Mouse (Mus musculus) liver, embryonic 16.5 days (tissue): Measurements from ENCODE around the gene 2900026A02Rik. TPM values are rescaled to one million over a fixed set of nuclear protein-coding genes. Genes with fewer than 3 reads are reported as not detected.

Experiments used
- ATAC-seq: fragments of 200-750 bp; cut with Nextera tagmentation; 2 replicates; pipeline ENCODE4 v1.8.0; 2017; ENCODE audit warnings: low read depth, mild to moderate bottlenecking, moderate number of reproducible peaks, moderate library complexity
- H3K27ac ChIP-seq: fragments of 300-500 bp; sonication (generic); 2 replicates; pipeline ENCODE4 v1.5.1; 2014; ENCODE audit warnings: mild to moderate bottlenecking, low read length
- H3K27me3 ChIP-seq: fragments of 300-500 bp; sonication (generic); 2 replicates; pipeline ENCODE4 v1.6.1; 2014; ENCODE audit warnings: low read depth, low read length, mixed read lengths; ENCODE audit not compliant: control insufficient read depth, insufficient read depth
- H3K36me3 ChIP-seq: fragments of 300-500 bp; sonication (generic); 2 replicates; pipeline ENCODE4 v1.6.1; 2014; ENCODE audit warnings: mild to moderate bottlenecking; ENCODE audit not compliant: control insufficient read depth, insufficient read depth
- H3K4me1 ChIP-seq: fragments of 300-500 bp; sonication (generic); 2 replicates; pipeline ENCODE4 v1.6.1; 2014; ENCODE audit warnings: low read depth, low read length, mixed read lengths; ENCODE audit not compliant: control insufficient read depth
- H3K4me2 ChIP-seq: fragments of 300-500 bp; sonication (generic); 2 replicates; pipeline ENCODE4 v1.6.1; 2014; ENCODE audit warnings: low read depth, low read length, mixed read lengths
- H3K4me3 ChIP-seq: fragments of 300-500 bp; sonication (generic); 2 replicates; pipeline ENCODE4 v1.5.1; 2014; ENCODE audit warnings: low read depth, mild to moderate bottlenecking, low read length
- H3K9ac ChIP-seq: fragments of 300-500 bp; sonication (generic); 2 replicates; pipeline ENCODE4 v1.6.1; 2014; ENCODE audit warnings: low read depth, low read length
- H3K9me3 ChIP-seq: fragments of 300-500 bp; sonication (generic); replicated peaks from 2 replicates; pipeline ENCODE4 v1.6.1; 2016; ENCODE audit warnings: low read length; ENCODE audit not compliant: control insufficient read depth
- WGBS: fragments of 180-500 bp; shearing (Covaris S2); extraction: QIAGEN DNeasy Blood & Tissue Kit; methylation state at CpG from one replicate; pipeline ENCODE4 v1.1.7; 2014; ENCODE audit not compliant: insufficient replicate concordance; 5-methylcytosine and 5-hydroxymethylcytosine counted together
- polyA plus RNA-seq: library from polyadenylated mRNA; unstranded; fragments of >200 nt; fragmentation: Nextera tagmentation; extraction: Ambion mirVana; gene quantifications from 2 replicates; pipeline ENCODE4 v1.2.1, GENCODE M21; 2015

2900026A02Rik gene
- polyA plus RNA-seq, 1 experiment from 2014 or later = 3.4 TPM

DNA sequence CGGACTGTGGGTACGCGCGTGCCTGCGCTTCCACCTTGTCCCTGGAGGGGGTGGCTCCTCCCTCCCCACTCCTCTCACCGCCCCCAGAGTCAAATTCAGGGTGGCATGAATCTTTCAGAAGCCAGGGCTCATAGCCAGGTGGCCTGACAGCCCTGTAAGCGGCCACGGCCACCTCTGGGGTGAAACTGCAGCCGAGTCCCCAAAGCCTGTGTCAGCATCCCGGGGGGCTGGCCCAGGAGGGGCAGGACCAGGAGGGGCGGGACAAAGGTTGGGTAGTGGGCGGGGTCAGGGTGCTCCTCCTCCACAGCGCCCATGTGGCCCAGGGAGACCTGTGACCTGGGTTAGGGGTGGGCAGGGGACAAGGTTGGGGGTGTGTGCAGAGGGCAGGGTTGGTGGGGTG, 57.9 kb downstream of the 2900026A02Rik start:
- Histone ChIP-seq H3K9ac (no peak overlapping the region), H3K9me3 (no peaks in the 10 kb centered on the region), H3K27ac (no peak overlapping the region), H3K4me1 (peaks cover 31% of the 10 kb centered on the region), H3K27me3 (no peaks in the 10 kb centered on the region), H3K4me3 (peak overlapping the region; percentile 39), H3K36me3 (no peaks in the 10 kb centered on the region), H3K4me2 (peak overlapping the region; percentile 56)
- ATAC-seq = no peak
- 5% methylated on average over 12 of the region's 13 CpGs for WGBS

DNA sequence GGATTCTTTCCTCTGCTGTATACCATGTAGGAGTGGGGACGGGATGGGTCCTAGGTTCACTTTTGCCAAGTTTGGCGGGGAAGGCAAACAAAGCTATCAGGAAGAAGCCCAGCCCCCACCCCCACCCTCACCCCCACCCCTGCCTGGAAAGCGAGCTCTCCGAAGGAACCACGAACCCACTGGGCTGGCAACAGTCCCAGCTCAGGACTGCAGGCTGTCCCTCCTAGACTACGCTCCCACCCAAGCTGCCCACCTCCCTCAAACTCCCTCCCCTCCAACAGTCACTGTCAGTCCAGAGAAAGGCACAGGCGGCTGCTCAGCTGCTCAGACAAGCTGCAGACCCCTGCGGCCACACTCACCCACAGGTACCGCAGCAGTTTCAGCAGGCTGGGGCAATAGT, 58.3 kb downstream of the 2900026A02Rik start:
- H3K27me3 ChIP-seq = no peaks in the 10 kb centered on the region
- WGBS = 11% methylated on average over 9 of the region's 9 CpGs
- H3K9ac ChIP-seq = no peak overlapping the region
- no peaks in the 10 kb centered on the region for H3K9me3 ChIP-seq
- peaks cover 31% of the 10 kb centered on the region for H3K4me1 ChIP-seq
- no peaks in the 10 kb centered on the region for H3K36me3 ChIP-seq
- ATAC-seq = no peak
- peak overlapping the region; percentile 56 for H3K4me2 ChIP-seq
- peak overlapping the region; percentile 39 for H3K4me3 ChIP-seq
- H3K27ac ChIP-seq = no peak overlapping the region

DNA sequence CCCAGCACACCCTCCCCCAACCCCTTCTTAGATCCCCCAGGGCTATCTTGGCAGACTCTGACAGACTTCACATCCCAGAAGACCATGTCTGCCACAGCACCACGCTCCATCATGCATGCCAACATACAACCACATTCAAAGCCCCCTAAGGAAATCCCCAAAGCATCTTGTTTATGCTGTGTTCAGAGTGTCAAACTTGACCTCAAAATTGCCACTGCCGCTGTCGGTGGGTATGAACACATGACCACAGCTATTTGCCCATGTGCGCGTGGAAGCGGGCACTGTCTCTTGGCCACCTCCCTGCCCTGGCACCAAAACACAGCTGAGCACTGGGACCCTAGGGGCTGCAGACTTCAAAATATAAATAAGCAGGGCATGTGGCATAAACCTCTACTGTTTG, 59.5 kb downstream of the 2900026A02Rik start:
- Histone ChIP-seq H3K9ac (no peak overlapping the region), H3K36me3 (no peaks in the 10 kb centered on the region), H3K4me2 (no peak overlapping the region), H3K27ac (no peak overlapping the region), H3K4me1 (peaks cover 31% of the 10 kb centered on the region), H3K9me3 (no peaks in the 10 kb centered on the region), H3K4me3 (no peak overlapping the region), H3K27me3 (no peaks in the 10 kb centered on the region)
- no peak for ATAC-seq
- WGBS = 71% methylated on average over 6 of the region's 6 CpGs

DNA sequence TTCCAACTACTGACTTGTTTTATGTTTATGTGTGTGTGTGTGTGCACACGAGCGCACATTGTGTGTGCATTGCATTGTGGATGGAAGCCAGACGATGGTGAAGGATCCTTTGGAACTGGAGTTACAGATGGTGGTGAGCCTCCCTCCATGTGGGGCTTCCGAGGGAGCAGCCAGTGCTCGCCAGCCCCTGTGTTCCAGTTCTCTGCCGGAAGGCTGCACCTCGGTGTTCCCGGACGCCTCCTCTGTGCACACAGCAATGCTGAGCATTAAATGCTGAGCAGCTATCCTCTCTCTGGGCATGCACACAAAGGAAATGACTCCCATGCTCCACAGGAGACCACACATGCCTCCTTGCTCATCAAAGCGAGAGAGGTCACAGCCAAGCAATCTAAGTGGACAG, 60.7 kb downstream of the 2900026A02Rik start:
- Histone ChIP-seq H3K4me3 (no peak overlapping the region), H3K9me3 (no peaks in the 10 kb centered on the region), H3K27me3 (no peaks in the 10 kb centered on the region), H3K9ac (no peak overlapping the region), H3K4me2 (no peak overlapping the region), H3K36me3 (no peaks in the 10 kb centered on the region), H3K4me1 (peaks cover 26% of the 10 kb centered on the region), H3K27ac (no peak overlapping the region)
- ATAC-seq = no peak
- 74% methylated on average over 10 of the region's 10 CpGs for WGBS

DNA sequence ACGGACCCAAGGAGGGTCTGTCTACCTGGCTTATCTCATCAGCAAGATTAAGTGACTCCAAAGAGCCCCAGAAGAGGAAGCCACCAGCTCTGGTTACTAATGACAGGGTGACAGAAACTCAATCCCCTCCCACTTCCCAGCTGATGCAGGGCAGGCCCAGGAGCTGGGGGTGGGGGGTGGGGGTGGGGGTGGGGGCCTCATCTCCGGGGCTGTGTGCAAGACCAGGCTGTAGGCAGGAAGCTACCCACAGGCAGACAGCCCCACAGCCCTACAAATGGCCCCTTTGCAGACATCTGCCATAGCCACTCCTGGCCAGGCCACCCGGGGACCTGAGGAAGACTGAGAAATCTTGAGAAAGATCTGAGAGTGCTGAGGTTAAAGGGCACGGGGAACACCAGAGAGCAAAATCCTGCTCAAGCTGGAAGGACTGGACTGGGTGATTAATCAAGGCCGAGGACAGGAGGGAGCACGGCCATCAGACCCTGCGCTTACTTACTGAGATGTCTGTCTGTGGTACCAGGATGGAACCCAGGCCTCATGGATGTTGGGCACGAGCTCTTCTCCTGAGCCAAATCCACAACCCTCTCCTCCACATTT, 62.2 kb downstream of the 2900026A02Rik start:
- ATAC-seq = no peak
- Histone ChIP-seq H3K9me3 (no peaks in the 10 kb centered on the region), H3K4me1 (peaks cover 14% of the 10 kb centered on the region), H3K4me2 (no peak overlapping the region), H3K4me3 (no peak overlapping the region), H3K9ac (no peak overlapping the region), H3K27me3 (no peaks in the 10 kb centered on the region), H3K27ac (no peak overlapping the region), H3K36me3 (no peaks in the 10 kb centered on the region)
- WGBS = 28% methylated on average over 8 of the region's 8 CpGs

DNA sequence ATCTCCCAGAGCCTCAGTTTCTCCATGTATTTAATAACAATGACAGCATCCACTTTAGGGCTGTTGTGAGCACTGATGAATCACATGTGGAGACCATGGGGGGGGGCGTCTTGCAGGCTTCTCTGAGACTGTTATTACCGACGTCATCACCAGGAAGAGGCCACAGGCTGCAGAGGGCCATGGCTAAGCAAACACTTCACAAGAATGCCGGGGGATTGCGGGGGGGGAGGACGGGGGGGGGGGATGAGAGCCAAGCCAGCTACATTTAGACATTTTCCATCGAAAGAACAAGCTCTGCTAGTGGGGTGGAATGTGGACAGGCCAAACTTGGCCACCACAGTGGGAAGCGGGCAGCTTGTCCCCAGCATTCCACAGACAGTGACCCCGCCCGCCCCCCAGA, 63.4 kb downstream of the 2900026A02Rik start:
- Histone ChIP-seq H3K4me1 (peaks cover 6% of the 10 kb centered on the region), H3K27ac (no peak overlapping the region), H3K4me2 (no peak overlapping the region), H3K36me3 (no peaks in the 10 kb centered on the region), H3K9ac (no peak overlapping the region), H3K27me3 (no peaks in the 10 kb centered on the region), H3K4me3 (no peak overlapping the region), H3K9me3 (no peaks in the 10 kb centered on the region)
- ATAC-seq = no peak
- WGBS = 25% methylated on average over 10 of the region's 10 CpGs

DNA sequence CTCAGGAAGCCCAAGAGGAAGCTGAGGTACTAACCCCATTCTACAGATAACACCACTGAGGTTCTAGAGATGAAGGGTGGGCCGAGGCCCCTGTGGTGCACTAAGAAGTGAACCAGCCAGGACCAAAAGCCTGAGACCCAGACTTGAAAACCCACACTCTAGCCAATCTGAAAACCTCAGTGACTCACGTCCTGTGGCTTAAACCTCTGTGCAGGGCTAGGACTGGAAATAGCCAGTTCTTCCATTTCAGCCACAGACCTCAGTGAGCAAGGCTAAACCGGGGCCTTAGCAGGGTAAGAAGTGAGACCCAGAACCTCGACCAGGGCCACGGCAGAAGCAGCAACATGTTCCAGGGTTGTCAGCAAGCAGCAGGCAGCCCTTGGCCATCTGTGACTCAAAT, 64.0 kb downstream of the 2900026A02Rik start:
- no peak overlapping the region for H3K4me3 ChIP-seq
- H3K27me3 ChIP-seq = no peaks in the 10 kb centered on the region
- no peak overlapping the region for H3K4me2 ChIP-seq
- peaks cover 8% of the 10 kb centered on the region for H3K4me1 ChIP-seq
- ATAC-seq = no peak
- WGBS = 15% methylated on average over 5 of the region's 5 CpGs
- H3K36me3 ChIP-seq = no peaks in the 10 kb centered on the region
- H3K9ac ChIP-seq = no peak overlapping the region
- H3K27ac ChIP-seq = no peak overlapping the region
- no peaks in the 10 kb centered on the region for H3K9me3 ChIP-seq

DNA sequence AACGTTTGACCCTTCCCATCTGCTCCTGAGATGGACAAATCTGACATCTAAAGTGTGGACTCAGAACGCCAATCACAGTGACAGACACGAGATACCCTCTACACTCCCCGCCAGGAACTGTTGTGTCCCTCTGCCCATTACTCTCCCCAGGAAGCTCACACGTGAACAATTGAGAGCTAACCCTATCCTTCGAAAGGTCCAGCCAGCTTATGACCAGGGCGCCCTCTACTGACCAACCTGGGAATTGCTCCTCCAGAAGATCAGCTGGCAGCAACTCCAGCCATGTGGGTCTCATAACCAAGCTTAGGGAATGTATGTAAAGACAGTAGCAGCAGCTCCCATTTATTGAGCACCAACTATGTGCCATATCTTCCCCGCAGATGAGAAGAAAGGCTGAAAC, 65.9 kb downstream of the 2900026A02Rik start:
- H3K4me1 ChIP-seq = peaks cover 18% of the 10 kb centered on the region
- no peak overlapping the region for H3K4me2 ChIP-seq
- H3K4me3 ChIP-seq = no peak overlapping the region
- no peaks in the 10 kb centered on the region for H3K9me3 ChIP-seq
- no peaks in the 10 kb centered on the region for H3K27me3 ChIP-seq
- WGBS = 4% methylated on average over 8 of the region's 8 CpGs
- H3K36me3 ChIP-seq = no peaks in the 10 kb centered on the region
- no peak overlapping the region for H3K27ac ChIP-seq
- no peak for ATAC-seq
- no peak overlapping the region for H3K9ac ChIP-seq

DNA sequence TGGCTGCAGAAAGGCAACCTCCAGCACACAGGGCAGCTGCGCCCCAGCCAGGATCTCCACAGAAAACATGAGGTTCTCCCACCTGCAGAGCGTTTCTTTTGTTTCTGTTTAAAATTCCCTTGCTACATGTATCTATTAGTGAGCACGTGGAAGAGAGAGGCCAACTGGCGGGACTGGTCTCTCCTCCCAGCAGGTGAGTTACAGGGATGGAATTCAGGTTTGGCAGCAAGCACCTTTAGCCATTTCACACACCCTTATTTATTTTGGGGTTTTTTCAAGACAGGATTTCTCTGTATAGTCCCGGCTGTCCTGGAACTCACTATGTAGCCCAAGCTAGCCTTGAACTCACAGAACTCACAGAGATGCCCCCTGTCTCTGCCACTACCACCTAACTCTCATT, 66.6 kb downstream of the 2900026A02Rik start:
- Histone ChIP-seq H3K4me2 (no peak overlapping the region), H3K27ac (no peak overlapping the region), H3K9ac (no peak overlapping the region), H3K27me3 (no peaks in the 10 kb centered on the region), H3K36me3 (no peaks in the 10 kb centered on the region), H3K9me3 (no peaks in the 10 kb centered on the region), H3K4me3 (no peak overlapping the region), H3K4me1 (peaks cover 18% of the 10 kb centered on the region)
- WGBS = 76% methylated on average over 5 of the region's 5 CpGs
- ATAC-seq = no peak
